Mouse (Mus musculus) urinary bladder, adult 18-20 months (tissue): ENCODE measurements around the gene Dnajc28.

Source experiments
- DNase-seq, 2 experiments: peaks; one replicate each; pipeline ENCODE4 v3.0.0; 2022; ENCODE audit warnings: low spot score in 2 of 2, mixed read lengths in 2 of 2

The Dnajc28 gene

GRCm38 (mm10) chr16:91632940-91633339, 14.1 kb upstream of the Dnajc28 start:
- DNase-seq = no peak

DNA sequence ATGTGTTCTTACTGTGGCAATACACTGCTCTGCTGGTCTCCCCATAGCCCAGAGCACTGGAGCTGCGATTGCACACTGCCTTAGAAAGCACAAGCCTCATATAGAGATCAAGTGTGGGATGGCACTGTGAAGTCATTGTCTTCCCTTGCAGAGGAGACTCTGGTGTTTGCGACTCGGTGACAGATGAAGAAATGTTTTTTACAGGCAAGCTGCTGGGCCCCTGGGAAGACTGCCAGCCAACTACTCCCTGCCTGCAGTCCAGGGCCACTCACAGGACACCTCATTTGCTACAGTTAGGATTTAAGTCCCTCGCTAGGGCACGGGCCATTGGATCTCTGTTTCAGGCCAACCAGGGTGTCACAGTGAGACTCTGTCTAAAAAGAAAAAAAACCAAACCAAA, 13.6 kb upstream of the Dnajc28 start:
- DNase-seq = no peak

- no peak for DNase-seq
Measured at GRCm38 (mm10) chr16:91630584-91630983, 11.8 kb upstream of the Dnajc28 start.

DNA sequence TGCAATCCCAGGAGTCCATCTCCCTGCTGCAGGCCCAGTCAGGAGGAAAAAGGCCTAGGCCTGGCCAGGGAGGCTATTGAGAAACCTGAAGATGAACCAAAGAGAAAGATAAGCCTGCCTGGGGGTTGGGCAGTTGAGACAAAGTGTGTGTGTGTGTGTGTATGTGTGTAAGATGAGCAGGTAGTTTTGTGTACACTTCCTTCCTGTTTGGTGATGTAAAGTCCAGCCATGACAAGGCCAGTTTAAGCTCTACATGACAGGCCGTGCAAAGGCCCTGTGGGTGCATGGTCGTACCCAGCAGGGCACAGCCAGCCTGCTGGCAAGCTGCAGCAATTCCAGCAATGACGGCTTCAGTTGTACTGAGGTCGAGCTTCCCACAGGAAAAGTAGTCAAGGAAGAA, 10.9 kb upstream of the Dnajc28 start:
- DNase-seq = no peak

DNA sequence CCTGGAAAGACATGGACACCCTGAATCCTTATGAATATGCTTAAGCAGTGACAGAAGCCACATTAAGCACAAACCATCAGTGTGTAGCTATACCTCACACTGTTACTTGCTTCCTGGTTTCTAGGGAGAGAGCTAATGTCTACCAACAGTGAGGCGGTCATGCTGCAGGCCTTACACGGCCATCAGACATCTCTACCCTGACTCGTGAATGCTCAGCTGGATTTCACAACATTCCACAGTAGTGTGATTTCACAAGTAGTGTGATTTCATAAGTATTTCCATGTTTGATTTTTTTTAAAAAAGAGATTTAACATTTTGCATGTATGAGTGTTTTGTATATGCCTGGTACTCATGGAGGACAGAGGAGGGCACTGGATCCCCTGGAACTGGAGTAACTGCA, 9.8 kb upstream of the Dnajc28 start:
- DNase-seq = no peak

GRCm38 (mm10) chr16:91627831-91628230, 9.0 kb upstream of the Dnajc28 start:
- no peak for DNase-seq

DNA sequence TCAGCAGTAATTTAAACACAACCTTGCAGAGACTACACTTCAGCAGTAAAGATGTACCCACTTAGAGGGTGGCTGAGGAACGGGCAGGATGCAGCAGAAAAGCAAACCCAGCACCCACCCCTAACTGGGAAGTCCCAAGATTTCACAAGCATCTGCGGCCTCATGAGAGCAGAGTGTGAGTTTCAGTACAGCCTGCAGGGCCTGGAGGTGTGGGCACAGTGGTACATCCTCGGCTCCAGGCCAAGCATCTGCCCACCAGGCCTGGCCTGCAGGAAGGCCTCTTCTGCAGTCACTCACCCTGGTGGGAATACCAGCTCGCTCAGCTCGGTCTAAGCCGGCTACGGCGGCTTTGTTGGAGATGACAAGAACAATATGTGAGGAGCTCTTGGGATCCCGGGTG, 4.2 kb upstream of the Dnajc28 start:
- no peak for DNase-seq

DNA sequence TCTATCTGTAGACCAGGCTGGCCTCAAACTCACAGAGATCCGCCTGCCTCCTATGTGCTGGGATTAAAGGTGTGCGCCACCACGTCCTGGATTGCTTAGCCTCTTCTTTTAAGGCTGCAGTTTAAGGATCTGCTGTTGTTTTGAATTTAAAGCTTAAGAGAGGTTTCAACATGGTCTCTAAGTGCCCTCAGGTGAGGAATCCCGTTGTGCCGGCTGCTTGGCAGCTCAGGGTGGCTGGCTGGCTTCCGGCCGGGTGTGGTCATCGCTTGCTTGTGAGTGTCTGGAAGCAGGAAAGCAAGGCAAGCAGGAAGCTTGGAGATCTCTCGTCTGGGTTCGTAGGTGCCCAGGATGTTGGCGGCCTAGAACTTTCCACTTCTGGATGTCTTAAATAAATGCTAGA, 2.2 kb upstream of the Dnajc28 start:
- DNase-seq = no peak

DNA sequence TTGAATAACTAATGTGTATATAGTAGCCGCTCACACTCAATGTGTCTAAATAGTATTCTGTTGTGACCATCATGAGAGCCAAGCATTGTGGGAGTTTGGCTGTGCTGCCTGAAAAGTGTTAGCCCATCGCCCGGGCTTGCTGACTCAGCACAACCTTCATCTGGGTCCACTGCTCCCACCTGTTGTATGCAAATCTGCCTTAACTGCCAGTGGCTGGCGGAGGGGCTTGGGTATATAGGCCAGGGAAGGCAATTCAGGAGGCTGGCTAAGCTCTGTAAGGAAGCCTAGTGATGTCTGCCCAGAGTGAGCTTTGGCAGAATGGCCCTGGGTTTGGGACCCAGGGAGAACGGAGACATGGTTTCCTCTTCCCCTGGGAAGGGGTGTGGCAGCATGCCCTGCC, 1.4 kb upstream of the Dnajc28 start:
- no peak for DNase-seq

- DNase-seq = no peak
Measured at GRCm38 (mm10) chr16:91614552-91614951, 4.3 kb downstream of the Dnajc28 start.

- no peak for DNase-seq
Measured at GRCm38 (mm10) chr16:91612525-91612924, 6.3 kb downstream of the Dnajc28 start.

GRCm38 (mm10) chr16:91611248-91611647, 7.6 kb downstream of the Dnajc28 start:
- no peak for DNase-seq

- DNase-seq = no peak
Measured at GRCm38 (mm10) chr16:91609501-91610245, 9.2 kb downstream of the Dnajc28 start.

DNA sequence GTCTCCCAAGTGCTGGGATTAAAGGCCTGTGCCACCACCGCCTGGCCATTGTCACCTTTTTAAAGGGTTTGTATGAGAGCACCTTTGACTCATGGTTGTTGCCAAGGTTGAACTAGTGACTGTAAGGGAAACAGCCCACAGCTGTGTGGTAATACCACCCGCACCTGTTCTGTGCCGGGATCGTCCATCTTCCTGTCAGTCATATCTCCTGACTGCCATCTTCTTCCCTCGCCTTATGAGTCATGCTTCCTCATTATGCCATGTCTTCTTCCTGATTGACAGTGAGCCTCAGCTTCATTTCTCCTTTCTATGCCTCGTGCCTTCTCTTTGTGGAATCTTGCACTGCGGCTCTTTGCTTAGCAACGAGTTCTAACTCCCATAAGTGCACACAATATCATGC, 11.9 kb downstream of the Dnajc28 start:
- no peak for DNase-seq

- DNase-seq = no peak
Measured at GRCm38 (mm10) chr16:91605156-91605555, 13.7 kb downstream of the Dnajc28 start.

DNA sequence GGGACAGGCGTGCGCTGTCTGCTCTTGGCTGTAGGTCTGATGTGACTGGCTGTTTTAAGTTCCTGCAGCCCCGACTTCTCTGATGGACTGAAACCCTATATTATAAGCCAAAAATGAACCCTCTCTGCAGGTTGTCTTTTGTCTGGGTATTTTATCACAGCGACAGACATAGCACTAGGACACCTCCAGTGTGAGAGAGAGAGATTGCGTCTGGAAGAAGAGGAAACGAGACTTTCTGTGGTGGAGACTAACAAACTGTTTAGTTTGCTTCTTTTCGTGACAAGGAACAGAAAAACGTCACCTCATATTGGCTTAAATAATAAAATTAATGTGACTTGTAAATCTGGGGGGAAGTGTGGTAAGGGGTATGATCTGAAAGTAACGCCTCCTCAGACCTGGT, 17.1 kb downstream of the Dnajc28 start:
- no peak for DNase-seq

DNA sequence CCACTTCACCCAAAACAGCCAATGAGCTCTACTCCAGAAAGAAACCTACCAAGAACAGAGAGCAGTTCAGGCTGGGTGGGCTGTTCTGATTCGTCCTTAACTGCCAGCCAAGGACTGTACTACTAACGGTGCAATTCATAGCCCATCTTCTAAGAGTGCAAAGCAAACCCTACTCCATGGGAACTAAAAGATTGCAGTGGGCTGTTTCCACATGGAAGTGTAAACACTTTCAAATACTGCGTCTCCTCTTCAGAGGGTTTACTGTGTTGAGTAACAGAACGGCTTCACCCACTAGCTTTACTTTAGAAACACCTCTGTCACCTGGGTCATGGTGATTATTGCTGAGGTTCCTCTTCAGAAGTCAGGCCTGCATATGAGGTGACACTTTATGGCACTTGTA, 17.7 kb downstream of the Dnajc28 start:
- DNase-seq = no peak

GRCm38 (mm10) chr16:91599242-91599641, 19.6 kb downstream of the Dnajc28 start:
- DNase-seq = no peak

DNA sequence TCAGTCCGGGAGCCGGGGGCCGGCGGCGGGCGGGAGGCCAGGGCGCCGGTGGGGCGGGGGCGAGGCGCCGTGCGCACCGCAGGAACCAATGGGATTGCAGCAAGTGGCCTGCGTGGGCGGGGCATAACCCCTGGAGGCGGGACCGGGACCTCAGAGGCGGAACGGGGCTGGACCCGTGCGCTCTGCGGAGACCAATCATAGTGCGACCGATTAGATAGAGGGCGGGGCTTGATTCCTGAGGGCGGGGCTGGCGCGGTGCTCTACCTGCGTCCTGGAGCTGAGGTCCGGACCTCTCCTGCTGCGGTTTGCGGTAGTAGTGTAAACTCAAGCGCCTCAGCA, 21.2 kb downstream of the Dnajc28 start, which contains the start of gene Tmem50b:
Gene Tmem50b, minus strand, starts transcription at position 129 of the 339 bp plus-strand sequence.
- peak; percentile 98 to 99 for DNase-seq

GRCm38 (mm10) chr16:91596779-91597671, 21.8 kb downstream of the Dnajc28 start:
- DNase-seq = no peak

DNA sequence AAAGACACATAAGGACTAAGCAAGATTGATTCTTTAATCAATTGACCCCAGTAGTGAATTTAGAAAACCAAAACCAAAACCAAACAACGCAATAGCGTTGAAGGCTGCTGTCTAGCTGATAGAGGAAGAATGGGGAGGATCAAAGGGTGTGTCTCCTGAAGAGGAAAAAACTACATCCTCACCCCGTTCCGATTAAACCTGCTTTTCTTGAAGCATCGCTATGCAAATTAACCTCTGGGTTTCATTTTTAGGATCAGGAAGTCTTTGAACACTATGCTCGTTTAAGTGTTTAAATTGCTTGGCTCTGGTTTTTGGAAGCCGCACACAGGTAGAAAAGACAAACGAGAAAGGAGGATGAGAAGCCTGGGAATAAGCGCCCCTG, 22.4 kb downstream of the Dnajc28 start:
- no peak for DNase-seq

- DNase-seq = no peak
Measured at GRCm38 (mm10) chr16:91595076-91595475, 23.8 kb downstream of the Dnajc28 start.

GRCm38 (mm10) chr16:91593262-91593661, 25.6 kb downstream of the Dnajc28 start:
- DNase-seq = no peak
